Mouse (Mus musculus) thymus, postnatal 14 days (tissue): ENCODE measurements at regions not wholly inside any gene's neighbourhood (a gene's known extent, or its start where the extent isn't known, plus 50 kb on each side); places are given as distances from the start of the nearest gene placed in this dataset.

Experiments used
- DNase-seq: peaks from one replicate; pipeline ENCODE4 v3.0.0; 2021

DNA sequence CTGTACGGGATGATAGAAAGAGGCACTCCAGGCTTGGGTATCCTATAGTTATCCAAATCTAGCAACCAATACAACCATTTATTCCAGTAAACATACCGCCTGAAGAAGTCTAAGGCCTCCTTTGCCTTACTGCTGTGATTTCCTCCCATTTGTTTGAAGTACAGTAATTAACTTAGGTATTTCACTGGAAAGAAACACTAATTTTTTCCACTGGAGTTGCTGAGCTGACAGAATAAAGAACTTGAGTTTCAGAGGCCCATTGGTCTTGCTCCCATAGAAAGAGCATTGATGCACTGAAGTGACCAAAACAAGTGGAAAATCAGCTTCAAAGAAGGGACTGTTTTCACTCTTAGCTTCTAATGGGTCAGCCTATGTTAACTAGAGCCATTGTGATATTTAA, 1100.8 kb upstream of the Gm7489 start:
- DNase-seq = no peak

DNA sequence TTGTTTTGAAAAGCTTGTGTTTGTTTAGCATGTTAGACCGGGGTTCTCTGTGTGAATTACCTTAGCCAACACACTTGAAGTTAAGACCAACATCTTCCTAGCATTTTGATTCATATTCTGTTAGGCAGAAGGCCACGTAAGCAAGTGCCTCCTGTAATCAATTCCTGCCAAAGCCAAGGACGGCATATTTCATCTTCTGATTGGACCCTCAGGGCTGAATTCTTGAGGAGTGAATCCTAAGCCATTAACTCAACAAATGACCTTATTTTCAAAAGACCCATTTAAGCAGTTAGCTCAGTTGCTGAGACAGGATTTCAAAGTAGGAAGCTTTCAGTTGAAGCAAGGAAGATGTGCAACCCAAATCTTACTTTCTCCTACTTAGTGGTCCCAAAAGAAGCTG, 1099.5 kb upstream of the Gm7489 start:
- DNase-seq = no peak

DNA sequence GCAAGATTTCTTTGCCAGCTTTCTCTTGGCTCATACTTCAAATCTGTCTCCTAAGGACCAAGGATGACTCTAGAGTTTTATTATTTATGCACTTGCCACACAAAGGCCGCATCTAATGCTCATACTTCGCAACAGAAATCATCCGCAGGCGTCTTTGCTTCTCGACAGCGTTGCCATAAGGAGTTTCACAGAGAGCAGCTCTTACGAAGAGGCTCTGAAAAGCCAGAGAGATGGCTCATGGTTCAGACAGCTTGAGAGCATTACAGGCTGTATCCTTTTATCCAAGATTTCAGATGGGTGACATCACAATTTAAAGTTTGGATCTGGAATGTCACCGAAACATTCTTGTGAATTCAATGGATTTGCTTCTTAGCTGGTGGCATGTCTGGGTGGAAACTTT, 1098.7 kb upstream of the Gm7489 start:
- DNase-seq = no peak

- DNase-seq = no peak
Measured at GRCm38 (mm10) chr15:52805479-52806199, 1079.1 kb upstream of the Gm7489 start.

DNA sequence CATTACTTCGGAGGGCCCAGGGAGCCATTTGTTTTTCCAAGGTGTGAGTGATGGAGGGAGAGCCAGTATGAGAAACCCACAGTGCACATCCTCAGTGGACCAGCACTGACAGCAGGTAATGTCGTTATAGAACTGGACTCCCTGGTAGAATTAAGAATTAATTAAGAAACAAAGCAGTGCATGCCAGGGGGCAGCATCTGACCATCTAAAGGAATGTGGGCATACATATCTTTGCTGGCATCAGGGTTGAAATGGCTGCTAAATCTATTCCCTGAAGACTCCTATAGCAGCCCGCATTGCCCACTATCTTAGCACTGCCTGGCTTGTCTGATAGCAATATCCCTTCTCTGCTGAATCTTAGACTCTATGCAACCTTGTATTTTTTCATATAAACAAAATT, 1076.1 kb upstream of the Gm7489 start:
- peak; percentile 6 for DNase-seq

DNA sequence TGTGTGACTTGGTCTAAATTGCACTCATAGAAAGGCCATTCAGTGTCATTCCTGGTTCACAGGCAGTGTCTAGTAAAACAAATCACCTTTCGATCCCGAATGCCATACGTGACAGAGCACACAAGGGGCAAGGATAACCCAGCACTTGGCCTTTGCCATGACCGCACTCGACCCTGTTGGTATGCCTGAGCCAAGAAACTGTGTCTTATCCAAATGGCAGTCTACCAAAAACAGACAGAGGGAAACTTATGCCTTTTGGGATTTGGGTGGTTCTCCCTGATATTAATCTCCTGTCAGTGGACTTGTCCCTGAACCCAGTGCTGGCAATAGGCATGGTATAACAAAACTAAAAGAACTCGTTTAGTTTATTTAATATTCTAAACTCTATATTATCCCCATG, 1063.9 kb upstream of the Gm7489 start:
- DNase-seq = no peak

DNA sequence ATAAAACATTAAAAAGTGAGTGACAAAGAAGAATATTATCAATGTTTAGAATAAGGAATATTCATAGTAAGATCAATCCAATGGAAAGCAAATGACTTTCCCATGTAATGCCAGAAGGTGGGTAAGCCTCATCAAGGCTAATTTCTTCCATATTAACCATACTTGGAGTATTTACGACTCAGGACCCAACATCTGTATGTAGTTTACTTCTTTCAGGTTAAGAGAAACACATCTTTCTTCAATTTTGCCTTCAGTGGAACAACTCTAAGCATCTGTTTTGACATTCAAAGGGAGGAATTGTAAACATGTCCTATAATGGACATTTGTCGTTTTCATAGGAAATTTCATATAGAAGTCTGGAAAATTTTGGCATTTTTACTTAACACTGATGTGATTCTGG, 1047.8 kb upstream of the Gm7489 start:
- no peak for DNase-seq

GRCm38 (mm10) chr15:52848132-52848531, 1036.6 kb upstream of the Gm7489 start:
- DNase-seq = no peak

DNA sequence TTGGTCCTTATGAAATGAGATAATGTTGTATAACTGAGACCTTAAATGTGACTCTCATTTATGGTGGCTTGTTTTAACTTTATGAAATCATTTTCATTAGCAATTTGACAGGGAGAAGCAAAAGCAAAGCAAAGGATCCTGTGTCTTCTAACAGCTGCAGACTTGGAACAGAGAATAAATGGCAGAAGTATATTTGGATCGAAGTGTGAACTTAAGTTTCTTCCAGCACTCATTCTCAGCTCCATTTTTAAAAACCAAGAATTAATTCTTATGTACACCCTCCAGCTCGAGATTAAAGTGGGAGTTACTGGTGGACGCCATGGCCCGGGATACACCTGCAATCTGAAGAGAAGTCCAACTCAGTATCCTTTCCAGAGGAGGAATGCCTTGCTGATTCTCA, 1026.0 kb upstream of the Gm7489 start:
- DNase-seq = no peak

- DNase-seq = no peak
Measured at GRCm38 (mm10) chr15:52863494-52863893, 1021.2 kb upstream of the Gm7489 start.

DNA sequence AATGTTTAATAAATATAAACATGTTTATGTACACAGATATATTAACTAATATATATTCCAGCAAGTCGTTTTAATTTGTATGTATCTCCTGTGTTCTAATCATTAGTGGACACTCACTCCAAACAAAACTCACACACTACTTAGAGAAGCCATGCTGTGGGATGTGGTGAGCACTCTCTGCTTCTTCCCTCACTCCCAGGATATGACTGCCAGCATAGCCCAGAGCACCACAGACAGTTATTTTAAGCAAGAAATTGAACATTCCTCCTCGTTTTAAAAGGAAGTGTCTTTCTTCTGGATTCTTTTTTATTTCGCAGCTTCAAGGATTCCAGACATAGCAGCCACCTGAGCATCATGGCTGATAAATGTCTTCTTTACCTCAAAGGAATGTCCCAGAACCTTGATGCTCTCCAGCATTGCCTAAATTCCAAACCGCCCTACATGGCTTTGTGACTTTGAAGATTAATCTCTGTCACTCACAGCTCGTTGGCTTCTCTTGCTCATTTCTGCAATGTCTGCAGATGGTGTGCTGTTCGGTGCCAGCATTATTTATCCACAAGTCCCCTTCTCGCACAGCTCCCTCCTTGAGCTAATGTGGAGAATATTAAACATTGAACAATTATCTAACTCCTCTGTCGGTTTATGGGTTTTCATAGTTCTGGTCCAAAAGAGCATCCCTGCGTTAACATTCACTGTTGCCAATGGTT, 992.3 kb upstream of the Gm7489 start:
- DNase-seq = no peak

- DNase-seq = no peak
Measured at GRCm38 (mm10) chr15:52898107-52898506, 986.6 kb upstream of the Gm7489 start.

DNA sequence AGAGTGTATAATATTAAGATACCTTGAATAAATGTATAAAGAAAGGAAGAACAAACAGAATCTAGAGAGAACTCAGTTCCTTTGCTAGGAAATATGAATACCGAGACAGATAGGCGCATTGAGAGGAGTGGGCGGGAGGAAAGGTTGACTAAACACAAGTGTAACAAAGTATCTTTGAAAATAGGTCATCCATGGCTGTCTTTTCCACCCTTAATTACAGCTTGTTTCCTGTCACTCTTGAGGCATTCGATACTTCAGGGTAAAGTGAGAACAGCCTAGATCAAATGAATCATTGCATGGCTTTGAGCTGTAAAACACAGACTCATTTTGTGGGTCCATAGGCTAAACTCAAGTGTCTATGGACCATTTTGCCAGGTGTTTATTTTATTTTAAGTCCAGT, 985.3 kb upstream of the Gm7489 start:
- no peak for DNase-seq

DNA sequence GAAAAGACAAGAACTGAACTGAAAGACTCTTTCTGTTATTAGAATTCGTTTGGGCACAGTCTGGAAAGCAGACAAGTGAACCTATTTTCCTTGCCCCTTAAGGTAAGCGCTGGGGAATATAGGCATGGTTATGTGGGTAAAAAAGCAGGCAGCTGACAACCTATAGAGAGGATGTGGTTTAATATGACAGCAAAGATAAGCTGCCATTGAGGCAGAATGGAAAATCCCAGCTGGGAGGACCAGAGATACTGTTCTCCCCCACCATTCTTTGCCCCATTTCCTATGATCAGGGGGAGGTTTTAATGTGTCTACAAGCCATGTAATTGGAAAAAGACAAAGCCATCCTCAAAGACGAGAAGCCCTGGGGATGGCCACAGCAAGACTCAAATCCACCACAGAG, 984.9 kb upstream of the Gm7489 start:
- DNase-seq = peak; percentile 16

- DNase-seq = no peak
Measured at GRCm38 (mm10) chr15:52905231-52905630, 979.5 kb upstream of the Gm7489 start.

DNA sequence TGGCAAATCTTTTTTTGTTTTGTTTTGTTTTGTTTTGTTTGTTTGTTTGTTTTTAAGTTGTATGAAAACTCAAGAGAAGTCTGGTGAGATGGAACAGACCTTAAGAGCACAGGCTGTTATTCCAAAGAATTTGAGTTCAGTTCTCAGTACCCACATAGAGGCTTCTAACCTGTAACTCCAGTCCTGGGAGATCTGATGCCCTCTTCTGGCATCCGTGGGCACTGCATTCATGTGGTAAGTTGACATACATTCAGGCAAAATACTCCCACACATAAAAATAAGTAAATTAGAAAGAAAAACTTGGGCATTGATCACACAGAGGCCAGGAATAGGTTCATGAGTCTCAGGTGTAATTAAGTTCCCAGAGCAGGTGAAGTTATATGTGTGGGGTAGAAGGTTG, 977.5 kb upstream of the Gm7489 start:
- peak; percentile 19 for DNase-seq

GRCm38 (mm10) chr15:52922277-52922676, 962.4 kb upstream of the Gm7489 start:
- DNase-seq = no peak

DNA sequence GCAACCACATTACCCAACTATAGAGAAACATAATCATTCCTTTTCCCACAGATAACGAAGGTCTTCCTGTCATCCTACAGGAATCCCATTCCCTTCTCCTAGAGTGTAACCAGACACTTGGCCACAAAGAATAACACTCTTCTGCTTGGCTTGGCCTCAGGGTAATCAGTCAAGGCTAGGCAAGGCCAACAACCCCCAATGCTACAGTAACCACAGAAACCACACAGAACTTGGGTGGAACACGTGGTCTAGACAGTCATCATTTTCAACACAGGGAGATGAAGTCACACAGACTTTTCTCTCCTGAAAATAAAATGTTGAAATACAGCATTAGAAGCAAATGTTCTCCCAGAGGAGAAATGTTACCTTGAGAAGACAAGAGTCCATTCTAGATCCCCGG, 956.3 kb upstream of the Gm7489 start:
- DNase-seq = no peak

- no peak for DNase-seq
Measured at GRCm38 (mm10) chr15:52937138-52937537, 947.6 kb upstream of the Gm7489 start.

DNA sequence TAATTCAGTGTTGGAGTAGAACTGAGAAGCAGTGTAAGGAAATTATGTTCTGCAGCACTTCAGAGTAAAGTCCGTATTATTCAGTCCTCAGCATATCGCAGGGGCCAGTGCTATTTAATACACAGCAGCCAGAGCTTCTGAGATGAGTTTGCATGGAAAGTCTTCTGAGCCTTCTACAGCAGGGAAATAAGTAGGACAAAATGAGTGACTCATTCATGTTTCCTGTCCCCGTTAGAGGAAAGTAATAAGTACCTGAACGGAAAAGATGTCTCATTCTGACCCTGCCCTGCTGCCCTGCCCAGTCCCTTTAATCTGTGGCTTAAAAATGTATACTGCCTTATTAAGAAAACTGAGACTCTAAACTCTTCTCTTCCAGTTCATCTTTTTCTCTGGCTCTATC, 940.1 kb upstream of the Gm7489 start:
- DNase-seq = no peak

- no peak for DNase-seq
Measured at GRCm38 (mm10) chr15:52948196-52948595, 936.5 kb upstream of the Gm7489 start.

GRCm38 (mm10) chr15:52953480-52953879, 931.2 kb upstream of the Gm7489 start:
- no peak for DNase-seq

- no peak for DNase-seq
Measured at GRCm38 (mm10) chr15:52954715-52955593, 929.8 kb upstream of the Gm7489 start.

GRCm38 (mm10) chr15:52959711-52960110, 925.0 kb upstream of the Gm7489 start:
- no peak for DNase-seq
